Mouse (Mus musculus) forebrain, postnatal 0 days (tissue): ENCODE data around the gene Ksr2. TPM values are rescaled to one million over a fixed set of nuclear protein-coding genes. Genes with fewer than 3 reads are reported as not detected.

Experiments used
- ATAC-seq: fragments of 200-750 bp; cut with Nextera tagmentation; 2 replicates; pipeline ENCODE4 v1.8.0; 2017; ENCODE audit warnings: mild to moderate bottlenecking, moderate library complexity
- DNase-seq: peaks from one replicate; pipeline ENCODE4 v3.0.0-alpha.2; 2015
- H3K27ac ChIP-seq: fragments of 300-500 bp; sonication (generic); 2 replicates; pipeline ENCODE4 v1.5.1; 2014; ENCODE audit warnings: low read depth, mild to moderate bottlenecking, antibody characterized with exemption, low read length, moderate library complexity, mixed read lengths
- H3K27me3 ChIP-seq: fragments of 300-500 bp; sonication (generic); 2 replicates; pipeline ENCODE4 v1.6.1; 2014; ENCODE audit warnings: mild to moderate bottlenecking, low read length, mixed read lengths; ENCODE audit not compliant: insufficient read depth
- H3K36me3 ChIP-seq: fragments of 300-500 bp; sonication (generic); 2 replicates; pipeline ENCODE4 v1.6.1; 2014; ENCODE audit warnings: mild to moderate bottlenecking, moderate library complexity; ENCODE audit not compliant: insufficient read depth
- H3K4me1 ChIP-seq: fragments of 300-500 bp; sonication (generic); 2 replicates; pipeline ENCODE4 v1.6.1; 2014; ENCODE audit warnings: antibody characterized with exemption; ENCODE audit not compliant: insufficient read depth
- H3K4me2 ChIP-seq: fragments of 300-500 bp; sonication (generic); 2 replicates; pipeline ENCODE4 v1.6.1; 2014; ENCODE audit warnings: low read depth, mild to moderate bottlenecking, moderate library complexity
- H3K4me3 ChIP-seq: fragments of 300-500 bp; sonication (generic); 2 replicates; pipeline ENCODE4 v1.5.1; 2014; ENCODE audit warnings: low read depth, low read length, mixed read lengths
- H3K9ac ChIP-seq: fragments of 300-500 bp; sonication (generic); 2 replicates; pipeline ENCODE4 v1.6.1; 2014; ENCODE audit warnings: mild to moderate bottlenecking
- H3K9me3 ChIP-seq: fragments of 300-500 bp; sonication (generic); 2 replicates; pipeline ENCODE4 v1.6.1; 2016; ENCODE audit warnings: low read length
- CTCF ChIP-seq: sonication (generic); IDR thresholded peaks from 2 replicates; pipeline ENCODE4 v1.5.1; 2016; ENCODE audit warnings: antibody characterized with exemption, control low read depth, low read depth
- WGBS: fragments of 180-500 bp; shearing (Covaris S2); extraction: QIAGEN DNeasy Blood & Tissue Kit; methylation state at CpG from one replicate; pipeline ENCODE4 v1.1.7; 2014; 5-methylcytosine and 5-hydroxymethylcytosine counted together
- polyA plus RNA-seq: library from polyadenylated mRNA; unstranded; fragments of >200 nt; fragmentation: Nextera tagmentation; extraction: Ambion mirVana; gene quantifications from 2 replicates; pipeline ENCODE4 v1.2.1, GENCODE M21; 2015
- total RNA-seq: library from RNA; depleted of rRNA; stranded (reverse); fragments of >200 nt; gene quantifications from 2 replicates; pipeline ENCODE4 v1.2.3, GENCODE M21; 2014

The Ksr2 gene
- total and polyA plus RNA-seq, 2 experiments from 2014 or later, result 5.4 to 9.2 TPM

DNA sequence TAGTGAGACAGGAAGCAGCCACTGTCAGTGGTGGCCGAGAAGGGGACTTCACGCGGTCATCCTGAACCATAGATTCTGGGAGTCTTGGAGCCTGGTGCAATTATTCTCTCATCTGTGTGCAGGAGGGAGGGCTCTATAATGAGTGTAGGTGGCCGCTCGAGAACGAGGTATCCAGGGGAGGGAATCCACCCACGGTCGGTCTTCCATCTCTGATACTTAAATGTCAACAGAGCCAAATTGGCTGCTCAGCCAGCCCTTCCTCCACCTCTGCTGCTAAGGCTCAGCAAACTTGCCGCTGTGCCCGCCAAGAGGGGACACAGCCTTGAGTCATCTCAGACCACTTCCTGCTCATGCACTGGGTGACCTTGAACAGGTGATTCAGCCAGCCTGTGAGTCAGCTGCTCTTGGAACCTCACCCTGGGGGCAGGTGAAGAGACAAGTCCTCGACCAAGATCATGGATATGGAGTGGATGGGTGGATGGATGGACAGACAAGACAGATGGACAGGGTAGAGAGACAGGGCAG is 330.9 kb downstream of the Ksr2 start:
- no peaks in the 10 kb centered on the region for H3K27me3 ChIP-seq
- no peak overlapping the region for H3K4me3 ChIP-seq
- no peak overlapping the region for H3K4me2 ChIP-seq
- H3K4me1 ChIP-seq, result no peaks in the 10 kb centered on the region
- DNase-seq (no peak), ATAC-seq (no peak)
- TF ChIP-seq CTCF, result no peak
- WGBS, result 76% methylated on average over 11 of the region's 11 CpGs
- no peak overlapping the region for H3K27ac ChIP-seq
- H3K36me3 ChIP-seq, result no peaks in the 10 kb centered on the region
- no peak overlapping the region for H3K9ac ChIP-seq
- no peaks in the 10 kb centered on the region for H3K9me3 ChIP-seq

- no peak overlapping the region for H3K27ac ChIP-seq
- H3K4me2 ChIP-seq, result no peak overlapping the region
- 8% methylated on average over 5 of the region's 5 CpGs for WGBS
- no peaks in the 10 kb centered on the region for H3K9me3 ChIP-seq
- H3K36me3 ChIP-seq, result no peaks in the 10 kb centered on the region; the same call in 1 of the 2 replicates
- H3K9ac ChIP-seq, result no peak overlapping the region
- no peak for TF ChIP-seq CTCF
- DNase-seq (no peak), ATAC-seq (no peak)
- no peak overlapping the region for H3K4me3 ChIP-seq
- H3K27me3 ChIP-seq, result no peaks in the 10 kb centered on the region
- H3K4me1 ChIP-seq, result no peaks in the 10 kb centered on the region
These were observed 335.6 kb downstream of the Ksr2 start for GRCm38 (mm10) chr5:117749353-117749752.

DNA sequence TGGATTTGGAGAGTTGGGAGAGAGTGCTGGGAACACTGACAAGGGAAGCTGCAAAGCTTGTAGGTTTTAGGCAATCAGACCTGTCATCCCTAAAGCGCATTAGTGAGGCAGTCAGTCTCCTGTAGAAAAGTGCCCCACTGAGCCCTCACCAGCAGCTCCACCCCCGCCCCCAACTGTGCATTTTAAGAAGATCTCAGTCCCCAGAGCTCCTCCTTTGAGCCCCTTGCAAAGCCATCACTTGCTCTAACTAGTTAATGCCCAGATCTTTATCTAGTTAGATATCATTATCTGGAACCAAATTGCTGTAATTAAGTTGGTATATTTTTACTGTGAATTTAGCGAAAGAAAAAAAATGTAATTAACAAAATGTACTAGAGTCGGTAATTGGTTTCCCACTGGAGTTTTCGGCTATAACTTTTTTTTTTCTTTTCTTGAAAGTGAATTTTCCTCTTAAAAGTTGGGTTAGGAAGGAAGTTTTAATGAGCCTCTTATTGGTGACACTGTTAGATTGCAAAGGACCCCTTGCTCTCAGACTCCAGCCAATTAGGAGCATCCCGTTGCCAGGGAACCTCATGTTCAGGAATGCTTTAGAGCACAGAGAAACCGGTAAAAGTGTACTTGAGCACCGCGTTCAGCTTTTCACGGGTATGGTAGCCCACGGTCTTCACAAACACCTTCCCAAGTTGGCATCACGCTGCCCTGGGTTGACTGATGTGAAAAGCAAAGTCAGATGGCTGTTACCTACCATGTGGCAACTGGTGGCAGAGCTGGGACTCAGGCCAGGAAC is 344.1 kb downstream of the Ksr2 start:
- peaks cover 2% of the 10 kb centered on the region; the same call in 1 of the 2 replicates for H3K36me3 ChIP-seq
- ATAC-seq (no peak), DNase-seq (peak; percentile 16)
- H3K4me3 ChIP-seq, result no peak overlapping the region
- no peaks in the 10 kb centered on the region for H3K4me1 ChIP-seq
- no peak overlapping the region for H3K9ac ChIP-seq
- H3K27me3 ChIP-seq, result no peaks in the 10 kb centered on the region
- 7% methylated on average over 12 of the region's 12 CpGs for WGBS
- H3K9me3 ChIP-seq, result no peaks in the 10 kb centered on the region
- no peak overlapping the region for H3K4me2 ChIP-seq
- TF ChIP-seq CTCF, result no peak
- no peak overlapping the region for H3K27ac ChIP-seq

DNA sequence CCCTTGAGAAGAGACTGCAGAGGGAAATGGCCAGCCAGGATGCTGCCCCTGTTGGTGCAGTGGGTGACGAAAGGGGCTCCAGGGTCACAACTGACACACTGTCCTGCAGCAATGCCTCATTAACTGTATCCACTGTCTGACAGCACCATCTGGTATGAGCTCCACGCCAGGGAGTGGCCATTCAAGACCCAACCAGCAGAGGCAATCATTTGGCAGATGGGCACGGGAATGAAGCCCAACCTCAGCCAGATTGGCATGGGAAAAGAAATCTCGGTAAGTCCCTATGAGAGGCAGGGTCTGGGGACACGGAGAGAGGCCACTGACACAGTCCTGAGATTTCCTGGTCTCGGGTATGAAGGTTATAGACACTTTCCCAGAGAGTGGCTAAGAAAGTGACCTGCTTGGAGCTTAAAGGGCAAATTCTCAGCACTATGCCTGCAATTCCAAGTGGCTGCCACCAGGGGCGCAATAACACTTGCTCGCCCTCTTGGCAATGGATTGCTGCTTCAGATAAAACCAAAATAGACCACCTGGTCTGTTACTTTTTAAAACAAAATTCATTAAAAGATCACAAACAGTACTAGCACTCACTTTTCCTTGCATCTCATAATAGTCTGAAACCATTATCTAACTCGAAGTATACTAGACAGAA is 347.5 kb downstream of the Ksr2 start:
- H3K4me2 ChIP-seq, result no peak overlapping the region
- DNase-seq (no peak), ATAC-seq (no peak)
- peaks cover 18% of the 10 kb centered on the region for H3K36me3 ChIP-seq
- no peaks in the 10 kb centered on the region for H3K4me1 ChIP-seq
- no peaks in the 10 kb centered on the region for H3K27me3 ChIP-seq
- WGBS, result 72% methylated on average over 9 of the region's 9 CpGs
- peak; percentile 45 for TF ChIP-seq CTCF
- H3K27ac ChIP-seq, result no peak overlapping the region
- H3K9ac ChIP-seq, result no peak overlapping the region
- H3K9me3 ChIP-seq, result no peaks in the 10 kb centered on the region
- H3K4me3 ChIP-seq, result no peak overlapping the region

DNA sequence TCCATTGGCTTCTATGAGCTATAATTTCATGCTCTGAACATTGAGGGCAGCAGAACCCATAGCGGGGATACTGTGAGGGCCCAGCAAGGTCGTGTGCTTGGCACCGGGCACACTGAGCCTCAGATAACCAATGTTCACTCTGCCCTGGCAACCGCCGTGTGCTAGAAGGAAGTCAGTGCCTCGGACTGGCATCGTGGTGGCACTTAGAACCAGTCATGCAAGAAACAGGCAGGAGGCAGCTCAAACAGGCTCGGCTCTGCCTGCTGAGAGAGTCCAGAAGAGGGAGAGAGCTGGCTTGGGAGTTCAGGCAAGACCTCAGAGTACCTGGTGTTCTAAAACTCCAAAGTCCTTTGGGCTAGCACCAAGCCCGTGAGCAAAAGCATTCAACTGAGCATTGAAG is 350.7 kb downstream of the Ksr2 start:
- ATAC-seq (no peak), DNase-seq (no peak)
- TF ChIP-seq CTCF, result no peak
- H3K4me3 ChIP-seq, result no peak overlapping the region
- peaks cover 18% of the 10 kb centered on the region for H3K36me3 ChIP-seq
- no peak overlapping the region for H3K27ac ChIP-seq
- WGBS, result 80% methylated on average over 9 of the region's 9 CpGs
- no peaks in the 10 kb centered on the region for H3K27me3 ChIP-seq
- no peaks in the 10 kb centered on the region for H3K4me1 ChIP-seq
- no peak overlapping the region for H3K9ac ChIP-seq
- no peaks in the 10 kb centered on the region for H3K9me3 ChIP-seq
- H3K4me2 ChIP-seq, result no peak overlapping the region

DNA sequence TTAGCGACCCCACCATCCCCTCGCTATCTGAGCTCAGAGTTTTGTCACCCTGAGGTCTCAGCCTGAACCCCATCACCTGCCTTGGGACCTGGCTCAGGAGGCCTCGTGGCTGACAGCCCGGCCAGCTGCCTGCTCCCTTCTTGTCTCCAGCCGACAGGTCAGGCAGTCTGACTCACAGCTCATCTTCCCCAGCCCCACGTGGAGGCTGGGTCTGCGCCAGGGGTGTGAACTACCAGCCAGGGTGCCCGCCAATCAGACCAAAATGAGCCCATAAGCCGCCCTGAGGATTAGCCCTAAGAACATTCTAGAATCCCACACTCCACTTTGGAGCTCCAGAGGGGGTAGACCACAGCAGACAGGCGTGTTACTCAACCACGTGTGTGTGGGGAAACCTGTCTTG is 365.4 kb downstream of the Ksr2 start:
- Histone ChIP-seq H3K36me3 (no peaks in the 10 kb centered on the region), H3K27me3 (no peaks in the 10 kb centered on the region), H3K4me1 (no peaks in the 10 kb centered on the region), H3K9ac (no peak overlapping the region), H3K27ac (no peak overlapping the region), H3K9me3 (no peaks in the 10 kb centered on the region), H3K4me3 (no peak overlapping the region), H3K4me2 (no peak overlapping the region)
- 54% methylated on average over 11 of the region's 11 CpGs for WGBS
- no peak for DNase-seq
- ATAC-seq, result no peak
- TF ChIP-seq CTCF, result no peak

GRCm38 (mm10) chr5:117780681-117781080 is 366.9 kb downstream of the Ksr2 start, which contains the start of gene Nos1:
Gene Nos1 (plus strand): TSS chr5:117781032.
- Histone ChIP-seq H3K4me2 (no peak within 1 kb of the TSS), H3K27ac (no peak within 1 kb of the TSS), H3K27me3 (no peaks in the 10 kb centered on the region), H3K4me1 (no peaks in the 10 kb centered on the region), H3K4me3 (no peak within 1 kb of the TSS), H3K36me3 (no peaks in the 10 kb centered on the region), H3K9me3 (no peaks in the 10 kb centered on the region), H3K9ac (no peak within 1 kb of the TSS)
- no peak for ATAC-seq
- WGBS, result 30% methylated on average over 9 of the region's 10 CpGs
- no peak for TF ChIP-seq CTCF
- DNase-seq, result no peak
